Mouse (Mus musculus) adrenal gland, postnatal 14 days (tissue): ENCODE data around the gene St6galnac6. TPM values are rescaled to one million over a fixed set of nuclear protein-coding genes. Genes with fewer than 3 reads are reported as not detected.

Experiments used
- microRNA-seq, 2 experiments: library from miRNA; unstranded; fragments of <30 nt; microRNA quantifications; one replicate each; pipeline ENCODE4 v1.2.0; 2021
- total RNA-seq: library from RNA; stranded (reverse); gene quantifications from 2 replicates; pipeline ENCODE4 v1.2.3, GENCODE M21; 2021

St6galnac6 gene
- total RNA-seq, 1 experiment from 2014 or later: 56.5 TPM

Small RNA genes lying within 50 kb of the gene (microRNA-seq; reads per million reads assigned to microRNA genes)
- 0 reads per million in 2 experiments for gene Mir1954

Other genes with a start within 250 kb of the St6galnac6 start
- 61.8 and 67.0 TPM in 2 replicates for gene Ciz1, start 247.4 kb upstream of the St6galnac6 start, total RNA-seq
- 18.9 and 26.7 TPM in 2 replicates for gene Dnm1, start 246.4 kb upstream of the St6galnac6 start, total RNA-seq
- gene 1110008P14Rik, start 217.8 kb upstream of the St6galnac6 start, total RNA-seq: 142 and 159 TPM in 2 replicates
- gene Lcn2, start 211.5 kb upstream of the St6galnac6 start, total RNA-seq: 7.1 and 9.6 TPM in 2 replicates
- gene Ptges2, start 203.8 kb upstream of the St6galnac6 start, total RNA-seq: 75.8 and 80.5 TPM in 2 replicates
- gene Naif1, start 149.3 kb upstream of the St6galnac6 start, total RNA-seq: 4.3 and 4.4 TPM in 2 replicates
- gene Slc25a25, start 148.3 kb upstream of the St6galnac6 start, total RNA-seq: 63.6 and 119 TPM in 2 replicates
- 25.6 and 28.7 TPM in 2 replicates for gene Fam102a, start 64.4 kb upstream of the St6galnac6 start, total RNA-seq
- 47.8 and 61.8 TPM in 2 replicates for gene Dpm2, start 28.9 kb upstream of the St6galnac6 start, total RNA-seq
- gene Pip5kl1, start 24.9 kb upstream of the St6galnac6 start, total RNA-seq: 0.23 TPM in 1 of 2 replicates, not detected in the other
- gene 9430097D07Rik, start 24.0 kb upstream of the St6galnac6 start, total RNA-seq: not detected in 2 replicates
- 12.0 and 13.5 TPM in 2 replicates for gene St6galnac4, start 12.6 kb upstream of the St6galnac6 start, total RNA-seq
- 53.2 and 61.4 TPM in 2 replicates for gene Ak1, start 22.0 kb downstream of the St6galnac6 start, total RNA-seq
- gene Eng, start 46.9 kb downstream of the St6galnac6 start, total RNA-seq: 105 and 106 TPM in 2 replicates
- 16.2 and 35.8 TPM in 2 replicates for gene Fpgs, start 104.4 kb downstream of the St6galnac6 start, total RNA-seq
- 67.4 and 79.7 TPM in 2 replicates for gene Cdk9, start 113.4 kb downstream of the St6galnac6 start, total RNA-seq
- gene Sh2d3c, start 121.3 kb downstream of the St6galnac6 start, total RNA-seq: 29.8 and 39.3 TPM in 2 replicates
- gene 6330409D20Rik, start 141.3 kb downstream of the St6galnac6 start, total RNA-seq: not detected in 2 replicates
- gene Tor2a, start 157.5 kb downstream of the St6galnac6 start, total RNA-seq: 25.3 and 26.8 TPM in 2 replicates
- gene Ttc16, start 175.9 kb downstream of the St6galnac6 start, total RNA-seq: 0.26 TPM in 1 of 2 replicates, not detected in the other
- 5.1 and 5.9 TPM in 2 replicates for gene Ptrh1, start 176.1 kb downstream of the St6galnac6 start, total RNA-seq
- gene Cfap157, start 184.7 kb downstream of the St6galnac6 start, total RNA-seq: not detected in 2 replicates
- 25.2 and 26.4 TPM in 2 replicates for gene Stxbp1, start 247.5 kb downstream of the St6galnac6 start, total RNA-seq